20 mouse cellular contexts compared by ENCODE assay signal in the genomic region with DNA sequence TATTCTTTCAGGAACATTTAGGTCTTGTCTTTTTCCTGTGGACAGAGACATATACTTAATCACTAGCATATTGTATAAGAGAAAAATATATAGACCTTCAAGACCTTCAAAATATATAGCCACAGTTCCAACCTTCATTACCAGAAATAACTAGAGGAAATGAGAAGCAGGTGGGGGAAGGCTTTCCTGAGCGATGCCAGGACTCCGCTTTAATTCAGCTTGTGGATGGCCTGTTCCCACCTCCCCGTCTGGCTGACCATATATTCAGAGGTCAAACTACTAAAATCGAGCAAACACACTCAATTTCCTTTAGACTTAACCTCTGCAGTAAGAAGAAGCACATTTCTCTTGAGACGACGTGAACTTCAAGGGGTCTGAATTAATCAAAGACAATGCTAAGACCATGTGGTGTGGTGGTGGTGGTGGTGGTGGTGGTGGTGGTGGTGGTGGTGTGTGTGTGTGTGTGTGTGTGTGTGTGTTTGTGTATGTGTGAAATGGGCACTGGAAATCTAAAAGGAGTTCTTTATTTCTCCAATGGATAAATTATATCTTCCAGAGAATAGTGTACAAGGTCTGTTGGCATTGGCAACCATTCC.
DNase-seq lines count a peak whose midpoint lies in the region; ATAC-seq lines count a peak whose summit lies in the region.
"Had no signal": no experiment of that assay in that cellular context is flagged by ENCODE, and none has a peak within 500 bp of the region (broad histone marks: within the 10 kb centered on the region; RNA-seq: fewer than 3 reads in every experiment).

No protein-coding gene starts in this region.

- H3K27me3 ChIP-seq in forebrain, embryonic 12.5 days, result no peaks in the 10 kb centered on the region
- H3K27me3 ChIP-seq in forebrain, embryonic 16.5 days (replicated peaks; ENCODE audit: control insufficient read depth, insufficient read depth, low read length), result no peaks in the 10 kb centered on the region
- no peaks in the 10 kb centered on the region for H3K27me3 ChIP-seq in midbrain, embryonic 12.5 days
- no peaks in the 10 kb centered on the region for H3K27me3 ChIP-seq in midbrain, embryonic 14.5 days (ENCODE audit: control insufficient read depth, insufficient read depth, low read length)
- H3K27me3 ChIP-seq in embryonic facial prominence, embryonic 11.5 days (ENCODE audit: control insufficient read depth, insufficient read depth, low read length), result no peaks in the 10 kb centered on the region
- no peaks in the 10 kb centered on the region for H3K27me3 ChIP-seq in neural tube, embryonic 13.5 days
- H3K27me3 ChIP-seq: forebrain, embryonic 13.5 days; heart, embryonic 12.5 days; liver, embryonic 12.5 days had no signal

- intact Hi-C loops in left cerebral cortex, postnatal 36 days (cut with DNase I), result no loop called here

- ATAC-seq in forebrain, embryonic 12.5 days (ENCODE audit: low FRiP score), result 0 out of 2 replicates have a peak, but pooled peaks have one; percentile 14
- no peak for ATAC-seq in forebrain, embryonic 16.5 days
- no peak for ATAC-seq in midbrain, embryonic 12.5 days (ENCODE audit: low FRiP score, low read depth)
- ATAC-seq in midbrain, embryonic 14.5 days (ENCODE audit: low FRiP score, low TSS enrichment), result no peak
- ATAC-seq in embryonic facial prominence, embryonic 11.5 days (replicated peaks; ENCODE audit: insufficient number of reproducible peaks, low FRiP score, low TSS enrichment, low read depth), result no peak
- no peak; the same call in none of the 2 replicates for ATAC-seq in neural tube, embryonic 13.5 days (ENCODE audit: low read depth)
- ATAC-seq: liver, embryonic 12.5 days had no signal

- no peak overlapping the region for H3K27ac ChIP-seq in forebrain, embryonic 12.5 days
- H3K27ac ChIP-seq in forebrain, embryonic 16.5 days (ENCODE audit: low read length), result no peak overlapping the region
- H3K27ac ChIP-seq in midbrain, embryonic 12.5 days (replicated peaks), result peak overlapping the region; percentile 21; the same call in 1 of the 2 replicates
- no peak overlapping the region for H3K27ac ChIP-seq in midbrain, embryonic 14.5 days (replicated peaks; ENCODE audit: low read depth, low read length)
- H3K27ac ChIP-seq in embryonic facial prominence, embryonic 11.5 days (replicated peaks; ENCODE audit: low read depth, low read length), result no peak overlapping the region
- H3K27ac ChIP-seq in neural tube, embryonic 13.5 days (replicated peaks), result peak overlapping the region; percentile 59
- H3K27ac ChIP-seq: forebrain, embryonic 13.5 days; gastrocnemius, adult 2 months; liver, embryonic 12.5 days had no signal

- H3K36me3 ChIP-seq in forebrain, embryonic 12.5 days (replicated peaks), result no peaks in the 10 kb centered on the region
- no peaks in the 10 kb centered on the region for H3K36me3 ChIP-seq in forebrain, embryonic 16.5 days (ENCODE audit: control insufficient read depth, insufficient read depth)
- no peaks in the 10 kb centered on the region for H3K36me3 ChIP-seq in midbrain, embryonic 12.5 days
- H3K36me3 ChIP-seq in midbrain, embryonic 14.5 days (ENCODE audit: control insufficient read depth, insufficient read depth, low read length), result no peaks in the 10 kb centered on the region
- H3K36me3 ChIP-seq in embryonic facial prominence, embryonic 11.5 days (replicated peaks; ENCODE audit: control insufficient read depth, insufficient read depth, low read depth, low read length), result no peaks in the 10 kb centered on the region
- H3K36me3 ChIP-seq in neural tube, embryonic 13.5 days, result no peaks in the 10 kb centered on the region
- H3K36me3 ChIP-seq: heart, embryonic 12.5 days; liver, embryonic 12.5 days had no signal

- DNase-seq in midbrain, embryonic 14.5 days, result no peak
- DNase-seq in embryonic facial prominence, embryonic 11.5 days (ENCODE audit: low spot score), result peak; percentile 66
- DNase-seq in left cerebral cortex, postnatal 36 days (ENCODE audit: low spot score in 2 of 2), result no peak
- DNase-seq: adrenal gland, postnatal 14 days; cerebellum, adult 11-12 months; cerebellum, postnatal 25 days; gastrocnemius, adult 2 months; heart, postnatal 36 days; kidney, adult 11 months; lung, embryonic 14.5 days; lung, postnatal 4 days; right cerebral cortex, postnatal 4 days; thymus, postnatal 36 days had no signal

- H3K4me3 ChIP-seq in forebrain, embryonic 12.5 days (replicated peaks), result no peak overlapping the region
- H3K4me3 ChIP-seq in forebrain, embryonic 16.5 days (replicated peaks; ENCODE audit: low read length), result no peak overlapping the region
- H3K4me3 ChIP-seq in midbrain, embryonic 12.5 days, result no peak overlapping the region
- H3K4me3 ChIP-seq in midbrain, embryonic 14.5 days (replicated peaks; ENCODE audit: low read depth, low read length), result no peak overlapping the region
- H3K4me3 ChIP-seq in embryonic facial prominence, embryonic 11.5 days (ENCODE audit: low read depth, low read length), result no peak overlapping the region
- H3K4me3 ChIP-seq in neural tube, embryonic 13.5 days, result no peak overlapping the region
- H3K4me3 ChIP-seq: forebrain, embryonic 13.5 days; gastrocnemius, adult 2 months; heart, embryonic 12.5 days; liver, embryonic 12.5 days had no signal

- H3K9ac ChIP-seq in forebrain, embryonic 12.5 days, result no peak overlapping the region
- H3K9ac ChIP-seq in forebrain, embryonic 16.5 days (replicated peaks; ENCODE audit: low read depth, low read length), result no peak overlapping the region
- no peak overlapping the region for H3K9ac ChIP-seq in midbrain, embryonic 12.5 days (replicated peaks)
- H3K9ac ChIP-seq in midbrain, embryonic 14.5 days (replicated peaks; ENCODE audit: low read length), result no peak overlapping the region
- no peak overlapping the region for H3K9ac ChIP-seq in embryonic facial prominence, embryonic 11.5 days (replicated peaks; ENCODE audit: low read length)
- H3K9ac ChIP-seq in neural tube, embryonic 13.5 days, result no peak overlapping the region
- H3K9ac ChIP-seq: forebrain, embryonic 13.5 days; heart, embryonic 12.5 days; liver, embryonic 12.5 days; lung, embryonic 14.5 days had no signal

- 63% methylated on average over 6 of the region's 6 CpGs for WGBS in forebrain, embryonic 12.5 days
- 49% methylated on average over 6 of the region's 6 CpGs for whole genome bisulfite sequencing in forebrain, embryonic 16.5 days
- 71% methylated on average over 6 of the region's 6 CpGs for WGBS in midbrain, embryonic 12.5 days
- WGBS in midbrain, embryonic 14.5 days, result 75% methylated on average over 6 of the region's 6 CpGs
- 39% methylated on average over 6 of the region's 6 CpGs for WGBS in embryonic facial prominence, embryonic 11.5 days
- 26% methylated on average over 6 of the region's 6 CpGs for WGBS in neural tube, embryonic 13.5 days

- no peaks in the 10 kb centered on the region for H3K9me3 ChIP-seq in forebrain, embryonic 12.5 days
- H3K9me3 ChIP-seq in forebrain, embryonic 16.5 days (ENCODE audit: control insufficient read depth, low read length), result no peaks in the 10 kb centered on the region
- no peaks in the 10 kb centered on the region for H3K9me3 ChIP-seq in midbrain, embryonic 12.5 days
- H3K9me3 ChIP-seq in midbrain, embryonic 14.5 days (ENCODE audit: control insufficient read depth, low read length), result no peaks in the 10 kb centered on the region
- H3K9me3 ChIP-seq in embryonic facial prominence, embryonic 11.5 days (replicated peaks; ENCODE audit: control insufficient read depth, low read length), result peaks cover 2% of the 10 kb centered on the region; the same call in 1 of the 2 replicates
- H3K9me3 ChIP-seq in neural tube, embryonic 13.5 days, result 0 out of 2 replicates have a peak, but pooled peaks cover 4% of the 10 kb centered on the region
- H3K9me3 ChIP-seq: forebrain, embryonic 13.5 days; heart, embryonic 12.5 days; liver, embryonic 12.5 days had no signal

- H3K4me2 ChIP-seq in forebrain, embryonic 12.5 days, result no peak overlapping the region
- H3K4me2 ChIP-seq in forebrain, embryonic 16.5 days (ENCODE audit: low read length), result no peak overlapping the region
- no peak overlapping the region for H3K4me2 ChIP-seq in midbrain, embryonic 12.5 days (replicated peaks)
- H3K4me2 ChIP-seq in midbrain, embryonic 14.5 days (ENCODE audit: low read length), result no peak overlapping the region
- H3K4me2 ChIP-seq in embryonic facial prominence, embryonic 11.5 days (ENCODE audit: low read depth, low read length), result no peak overlapping the region
- H3K4me2 ChIP-seq in neural tube, embryonic 13.5 days, result no peak overlapping the region
- H3K4me2 ChIP-seq: forebrain, embryonic 13.5 days; heart, embryonic 12.5 days; liver, embryonic 12.5 days; lung, embryonic 14.5 days had no signal

- peaks cover 22% of the 10 kb centered on the region for H3K4me1 ChIP-seq in forebrain, embryonic 12.5 days
- H3K4me1 ChIP-seq in forebrain, embryonic 16.5 days (replicated peaks; ENCODE audit: control insufficient read depth, insufficient read depth, low read length), result peaks cover 8% of the 10 kb centered on the region; the same call in 1 of the 2 replicates
- peaks cover 20% of the 10 kb centered on the region for H3K4me1 ChIP-seq in midbrain, embryonic 12.5 days
- H3K4me1 ChIP-seq in midbrain, embryonic 14.5 days (ENCODE audit: control insufficient read depth, insufficient read depth, low read length), result peaks cover 7% of the 10 kb centered on the region; the same call in 1 of the 2 replicates
- H3K4me1 ChIP-seq in embryonic facial prominence, embryonic 11.5 days (ENCODE audit: control insufficient read depth, insufficient read depth, low read length), result peaks cover 4% of the 10 kb centered on the region; the same call in 1 of the 2 replicates
- peaks cover 27% of the 10 kb centered on the region for H3K4me1 ChIP-seq in neural tube, embryonic 13.5 days (replicated peaks)

Comparison
In these comparisons a context has a peak if more than half of its experiments do, and no peak if none do; other contexts are left out.
1. H3K27ac ChIP-seq: peak in midbrain, embryonic 12.5 days (single experiment) and neural tube, embryonic 13.5 days (single experiment); none in forebrain, embryonic 12.5 days (single experiment), forebrain, embryonic 16.5 days (single experiment), midbrain, embryonic 14.5 days (single experiment) and embryonic facial prominence, embryonic 11.5 days (single experiment).